Mouse (Mus musculus): Measurements from ENCODE around the gene Itprip. TPM values are rescaled to one million over a fixed set of nuclear protein-coding genes. Genes with fewer than 3 reads are reported as not detected.

The Itprip gene
- polyA plus RNA-seq, 1 experiment from 2014 or later: 18.7 TPM

DNA sequence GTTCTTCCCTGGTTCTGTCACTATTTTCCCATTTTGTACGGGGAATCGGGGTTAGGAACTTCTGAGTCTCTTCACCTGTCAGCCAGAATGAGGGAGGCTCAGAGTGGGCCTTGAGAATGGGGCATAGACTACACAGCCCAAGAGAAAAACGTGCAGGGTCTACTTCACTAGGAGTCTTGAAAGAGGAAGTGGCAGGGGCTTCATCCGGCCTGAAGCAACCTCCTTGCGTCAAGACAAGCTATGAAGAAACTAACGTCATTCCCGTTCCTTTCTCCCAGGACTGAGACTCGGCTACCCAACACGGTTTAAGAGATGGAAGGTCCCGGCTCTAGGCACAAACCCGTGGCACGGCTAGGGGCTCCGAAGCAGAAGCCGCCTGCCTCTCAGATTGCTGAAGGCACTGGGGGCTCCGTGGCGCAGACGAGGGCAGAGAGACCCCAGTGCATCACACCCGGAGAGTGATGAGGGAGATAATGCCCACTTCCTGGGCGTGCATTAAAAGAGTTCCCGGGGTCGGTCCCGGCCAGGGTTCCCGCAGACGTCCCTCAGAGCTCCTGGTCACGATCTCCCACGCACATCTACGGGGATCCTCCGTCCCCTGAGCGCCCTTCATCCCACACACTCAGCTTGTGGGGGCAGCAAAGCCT lies 521 bp downstream of the Itprip start:
- Histone ChIP-seq H3K9me3 (replicated peaks; ENCODE audit: control insufficient read depth, low read length) (no peaks in the 10 kb centered on the region), H3K4me3 (replicated peaks; ENCODE audit: low read length) (peak overlapping the region; percentile 90), H3K36me3 (ENCODE audit: control insufficient read depth, insufficient read depth, low read length) (no peaks in the 10 kb centered on the region), H3K27me3 (ENCODE audit: control insufficient read depth, insufficient read depth, low read length) (no peaks in the 10 kb centered on the region), H3K9ac (ENCODE audit: low read length) (peak overlapping the region; percentile 89), H3K27ac (ENCODE audit: low read length) (peak overlapping the region; percentile 98), H3K4me2 (ENCODE audit: low read depth, low read length) (peak overlapping the region; percentile 79), H3K4me1 (ENCODE audit: control insufficient read depth, insufficient read depth, low read length) (peaks cover 29% of the 10 kb centered on the region)
- WGBS: 0% methylated on average over 29 of the region's 29 CpGs
- peak; percentile 14; the same call in 1 of the 2 replicates for ATAC-seq (ENCODE audit: insufficient read depth, low FRiP score)

DNA sequence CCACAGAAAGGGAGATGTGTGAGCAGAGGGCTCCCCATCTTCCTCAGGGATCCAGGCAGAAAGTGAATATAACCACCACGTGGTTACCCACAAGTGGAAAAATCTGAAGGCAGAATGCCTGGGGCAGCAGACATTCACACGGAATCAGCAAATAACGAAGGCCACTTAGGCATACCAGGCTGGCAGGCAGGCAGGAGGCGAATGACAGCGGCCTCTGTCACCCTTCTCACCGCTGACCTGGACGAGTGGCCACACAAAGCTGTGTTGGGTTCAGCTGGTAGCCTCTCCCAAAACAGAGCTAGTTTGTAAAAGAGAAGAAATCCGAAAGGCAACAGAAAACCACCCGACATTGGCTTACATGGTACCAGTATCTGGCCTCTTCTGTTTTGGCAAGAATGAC lies 1.1 kb downstream of the Itprip start:
- Histone ChIP-seq H3K36me3 (ENCODE audit: control insufficient read depth, insufficient read depth, low read length) (no peaks in the 10 kb centered on the region), H3K4me3 (replicated peaks; ENCODE audit: low read length) (peak overlapping the region; percentile 90), H3K4me1 (ENCODE audit: control insufficient read depth, insufficient read depth, low read length) (peaks cover 29% of the 10 kb centered on the region), H3K27ac (ENCODE audit: low read length) (no peak overlapping the region; the same call in 1 of the 2 replicates), H3K27me3 (ENCODE audit: control insufficient read depth, insufficient read depth, low read length) (no peaks in the 10 kb centered on the region), H3K4me2 (ENCODE audit: low read depth, low read length) (peak overlapping the region; percentile 79), H3K9ac (ENCODE audit: low read length) (peak overlapping the region; percentile 89), H3K9me3 (replicated peaks; ENCODE audit: control insufficient read depth, low read length) (no peaks in the 10 kb centered on the region)
- 18% methylated on average over 9 of the region's 9 CpGs for WGBS
- no peak for ATAC-seq (ENCODE audit: insufficient read depth, low FRiP score)

DNA sequence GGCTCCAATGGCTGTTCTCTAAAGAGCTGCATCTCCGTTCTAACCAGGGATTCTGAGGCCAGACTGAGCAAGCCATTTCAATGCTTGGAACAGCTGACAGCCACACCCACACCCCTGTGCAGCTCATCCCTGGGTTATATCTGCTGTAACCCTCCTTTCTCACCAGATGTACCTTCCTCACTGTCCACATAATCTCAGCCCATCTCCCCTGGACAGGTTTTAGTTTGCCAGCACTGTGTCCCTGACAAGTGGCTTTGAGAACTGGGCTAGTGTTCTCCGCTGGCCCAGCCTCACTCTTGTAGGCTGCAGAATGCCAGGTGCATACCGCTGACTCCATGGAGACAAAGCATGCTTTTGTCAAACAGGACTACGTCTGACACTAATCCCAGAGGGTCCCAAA lies 1.7 kb downstream of the Itprip start:
- Histone ChIP-seq H3K9me3 (replicated peaks; ENCODE audit: control insufficient read depth, low read length) (no peaks in the 10 kb centered on the region), H3K36me3 (ENCODE audit: control insufficient read depth, insufficient read depth, low read length) (no peaks in the 10 kb centered on the region), H3K9ac (ENCODE audit: low read length) (peak overlapping the region; percentile 89), H3K27me3 (ENCODE audit: control insufficient read depth, insufficient read depth, low read length) (no peaks in the 10 kb centered on the region), H3K27ac (ENCODE audit: low read length) (no peak overlapping the region), H3K4me3 (replicated peaks; ENCODE audit: low read length) (peak overlapping the region; percentile 90), H3K4me2 (ENCODE audit: low read depth, low read length) (peak overlapping the region; percentile 79), H3K4me1 (ENCODE audit: control insufficient read depth, insufficient read depth, low read length) (peaks cover 29% of the 10 kb centered on the region)
- ATAC-seq (ENCODE audit: insufficient read depth, low FRiP score): no peak
- WGBS: 36% methylated on average over 4 of the region's 4 CpGs

DNA sequence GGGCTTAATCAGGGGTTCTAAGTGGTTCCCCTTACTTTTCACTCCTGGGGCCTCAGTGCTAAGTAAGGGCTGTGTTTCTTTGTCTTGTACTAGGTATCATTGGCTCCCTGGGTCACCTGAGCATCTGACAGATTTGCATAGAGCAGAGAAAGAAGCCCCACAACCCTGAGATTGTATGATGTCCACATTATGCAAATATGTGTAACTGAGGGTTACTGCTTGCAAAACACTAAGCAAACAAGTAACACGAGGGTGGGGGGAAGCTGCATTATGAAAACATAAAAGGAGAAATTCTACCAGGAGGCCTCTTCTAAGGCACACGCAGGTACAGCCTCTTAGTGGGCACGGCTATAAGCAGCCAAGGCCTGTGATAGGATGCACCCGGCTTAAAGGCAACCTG lies 3.8 kb downstream of the Itprip start:
- no peak overlapping the region for H3K9ac ChIP-seq (ENCODE audit: low read length)
- 77% methylated on average over 4 of the region's 4 CpGs for WGBS

DNA sequence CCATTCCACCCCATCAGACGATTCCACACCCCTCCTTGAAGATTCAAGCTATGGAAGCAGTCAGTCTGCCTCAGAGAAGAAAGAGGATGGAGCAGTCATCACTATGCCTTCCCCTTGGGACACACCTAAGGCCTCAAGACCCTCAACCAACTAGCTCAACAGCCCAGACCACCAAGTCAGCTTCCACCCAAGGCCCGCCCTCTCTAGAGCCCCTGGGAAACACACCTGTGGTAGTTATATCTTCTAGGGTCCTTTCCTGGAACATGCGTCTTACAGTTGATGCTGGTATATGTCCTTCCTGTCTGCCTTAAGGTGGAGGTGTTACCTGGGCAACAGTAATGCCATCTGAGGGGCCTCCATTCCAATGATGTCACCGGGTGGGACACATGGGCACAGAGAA lies 4.9 kb downstream of the Itprip start:
- no peak for ATAC-seq (ENCODE audit: insufficient read depth, low FRiP score)
- Histone ChIP-seq H3K4me2 (ENCODE audit: low read depth, low read length) (no peak overlapping the region), H3K4me1 (ENCODE audit: control insufficient read depth, insufficient read depth, low read length) (peaks cover 32% of the 10 kb centered on the region), H3K9me3 (replicated peaks; ENCODE audit: control insufficient read depth, low read length) (no peaks in the 10 kb centered on the region), H3K27ac (ENCODE audit: low read length) (no peak overlapping the region), H3K9ac (ENCODE audit: low read length) (no peak overlapping the region), H3K4me3 (replicated peaks; ENCODE audit: low read length) (no peak overlapping the region), H3K27me3 (ENCODE audit: control insufficient read depth, insufficient read depth, low read length) (no peaks in the 10 kb centered on the region), H3K36me3 (ENCODE audit: control insufficient read depth, insufficient read depth, low read length) (no peaks in the 10 kb centered on the region)
- 93% methylated on average over 4 of the region's 4 CpGs for WGBS

More for the DNA sequence above, 3.8 kb downstream of the Itprip start:
- Histone ChIP-seq H3K27ac (ENCODE audit: low read length) (no peak overlapping the region), H3K9me3 (replicated peaks; ENCODE audit: control insufficient read depth, low read length) (no peaks in the 10 kb centered on the region), H3K4me1 (ENCODE audit: control insufficient read depth, insufficient read depth, low read length) (peaks cover 29% of the 10 kb centered on the region), H3K27me3 (ENCODE audit: control insufficient read depth, insufficient read depth, low read length) (no peaks in the 10 kb centered on the region), H3K36me3 (ENCODE audit: control insufficient read depth, insufficient read depth, low read length) (no peaks in the 10 kb centered on the region), H3K4me3 (replicated peaks; ENCODE audit: low read length) (no peak overlapping the region), H3K4me2 (ENCODE audit: low read depth, low read length) (no peak overlapping the region)
- no peak for ATAC-seq (ENCODE audit: insufficient read depth, low FRiP score)

DNA sequence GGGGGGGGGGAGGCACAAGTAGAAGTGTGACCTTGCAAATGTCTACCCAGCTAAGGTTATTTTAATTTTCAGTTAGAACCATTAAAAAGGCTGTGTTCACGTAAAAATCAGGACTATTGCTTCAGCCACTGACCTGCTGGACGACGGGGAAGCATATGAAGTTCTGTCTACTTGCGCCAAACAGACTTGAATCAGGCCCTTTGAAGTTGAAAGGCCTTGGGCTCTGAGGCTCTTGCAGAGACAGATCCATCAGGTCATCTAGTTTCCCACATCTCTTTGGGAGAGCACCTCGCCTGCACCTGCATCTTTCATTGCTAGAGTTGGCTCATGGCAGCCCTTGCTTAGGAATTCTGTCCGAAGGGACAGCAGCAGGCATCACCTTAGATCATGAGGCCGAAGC lies 5.8 kb downstream of the Itprip start:
- Histone ChIP-seq H3K4me3 (replicated peaks; ENCODE audit: low read length) (no peak overlapping the region), H3K27me3 (ENCODE audit: control insufficient read depth, insufficient read depth, low read length) (no peaks in the 10 kb centered on the region), H3K27ac (ENCODE audit: low read length) (no peak overlapping the region), H3K36me3 (ENCODE audit: control insufficient read depth, insufficient read depth, low read length) (no peaks in the 10 kb centered on the region), H3K9ac (ENCODE audit: low read length) (no peak overlapping the region), H3K4me1 (ENCODE audit: control insufficient read depth, insufficient read depth, low read length) (peaks cover 39% of the 10 kb centered on the region), H3K4me2 (ENCODE audit: low read depth, low read length) (no peak overlapping the region), H3K9me3 (replicated peaks; ENCODE audit: control insufficient read depth, low read length) (no peaks in the 10 kb centered on the region)
- 95% methylated on average over 7 of the region's 7 CpGs for WGBS
- ATAC-seq (ENCODE audit: insufficient read depth, low FRiP score): no peak

DNA sequence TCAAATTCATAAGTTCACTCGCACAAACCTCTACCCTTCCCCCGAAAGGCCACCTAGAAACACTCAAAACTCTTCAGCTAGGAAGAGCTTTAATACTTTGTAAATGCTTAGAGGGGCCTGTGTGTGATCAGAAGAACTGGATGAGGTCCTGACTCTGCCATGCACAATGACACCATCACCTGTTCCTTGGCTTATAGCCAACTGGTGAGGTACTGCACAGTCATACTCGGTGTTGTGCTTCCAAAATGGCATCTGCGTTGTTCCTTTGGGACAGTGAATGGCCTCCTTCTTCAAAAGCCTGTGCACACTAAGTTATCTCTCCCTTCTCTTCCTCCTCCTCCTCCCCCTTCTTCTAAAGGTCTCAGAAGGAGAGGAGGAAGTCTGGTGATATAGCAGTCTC lies 8.3 kb downstream of the Itprip start:
- Histone ChIP-seq H3K9ac (ENCODE audit: low read length) (no peak overlapping the region), H3K4me2 (ENCODE audit: low read depth, low read length) (no peak overlapping the region), H3K27me3 (ENCODE audit: control insufficient read depth, insufficient read depth, low read length) (no peaks in the 10 kb centered on the region), H3K36me3 (ENCODE audit: control insufficient read depth, insufficient read depth, low read length) (no peaks in the 10 kb centered on the region), H3K4me3 (replicated peaks; ENCODE audit: low read length) (no peak overlapping the region), H3K4me1 (ENCODE audit: control insufficient read depth, insufficient read depth, low read length) (peaks cover 23% of the 10 kb centered on the region), H3K9me3 (replicated peaks; ENCODE audit: control insufficient read depth, low read length) (no peaks in the 10 kb centered on the region), H3K27ac (ENCODE audit: low read length) (no peak overlapping the region)
- ATAC-seq (ENCODE audit: insufficient read depth, low FRiP score): no peak
- 83% methylated on average over 4 of the region's 4 CpGs for WGBS

DNA sequence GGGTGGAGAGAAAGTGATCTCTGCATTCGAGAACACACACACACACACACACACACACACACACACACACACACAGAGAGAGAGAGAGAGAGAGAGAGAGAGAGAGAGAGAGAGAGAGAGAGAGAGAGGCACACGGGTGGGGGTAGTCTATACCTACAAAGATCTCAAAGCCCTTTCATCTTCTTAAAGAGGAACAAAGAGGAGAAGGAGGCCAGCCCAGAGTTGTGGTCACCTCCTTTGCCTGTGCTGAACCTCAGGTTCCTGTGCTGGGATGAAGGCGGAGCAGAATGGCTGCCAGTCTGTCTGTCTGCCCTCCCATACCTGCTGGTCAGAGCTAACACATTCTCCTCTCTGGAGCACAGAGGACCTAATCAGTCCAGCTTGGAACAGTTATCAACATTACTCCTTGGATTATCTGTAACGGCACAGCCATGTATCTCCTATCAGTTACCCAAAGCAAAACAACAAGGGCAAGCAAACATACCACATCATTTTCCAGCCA lies 8.9 kb downstream of the Itprip start:
- 38% methylated on average over 4 of the region's 4 CpGs for WGBS
- ATAC-seq (ENCODE audit: insufficient read depth, low FRiP score): no peak
- H3K27me3 ChIP-seq (ENCODE audit: control insufficient read depth, insufficient read depth, low read length): no peaks in the 10 kb centered on the region
- no peak overlapping the region for H3K4me3 ChIP-seq (replicated peaks; ENCODE audit: low read length)
- H3K9me3 ChIP-seq (replicated peaks; ENCODE audit: control insufficient read depth, low read length): no peaks in the 10 kb centered on the region
- no peaks in the 10 kb centered on the region for H3K36me3 ChIP-seq (ENCODE audit: control insufficient read depth, insufficient read depth, low read length)
- H3K4me2 ChIP-seq (ENCODE audit: low read depth, low read length): no peak overlapping the region
- H3K4me1 ChIP-seq (ENCODE audit: control insufficient read depth, insufficient read depth, low read length): peaks cover 23% of the 10 kb centered on the region
- H3K27ac ChIP-seq (ENCODE audit: low read length): no peak overlapping the region
- peak overlapping the region; percentile 59; the same call in 1 of the 2 replicates for H3K9ac ChIP-seq (ENCODE audit: low read length)

DNA sequence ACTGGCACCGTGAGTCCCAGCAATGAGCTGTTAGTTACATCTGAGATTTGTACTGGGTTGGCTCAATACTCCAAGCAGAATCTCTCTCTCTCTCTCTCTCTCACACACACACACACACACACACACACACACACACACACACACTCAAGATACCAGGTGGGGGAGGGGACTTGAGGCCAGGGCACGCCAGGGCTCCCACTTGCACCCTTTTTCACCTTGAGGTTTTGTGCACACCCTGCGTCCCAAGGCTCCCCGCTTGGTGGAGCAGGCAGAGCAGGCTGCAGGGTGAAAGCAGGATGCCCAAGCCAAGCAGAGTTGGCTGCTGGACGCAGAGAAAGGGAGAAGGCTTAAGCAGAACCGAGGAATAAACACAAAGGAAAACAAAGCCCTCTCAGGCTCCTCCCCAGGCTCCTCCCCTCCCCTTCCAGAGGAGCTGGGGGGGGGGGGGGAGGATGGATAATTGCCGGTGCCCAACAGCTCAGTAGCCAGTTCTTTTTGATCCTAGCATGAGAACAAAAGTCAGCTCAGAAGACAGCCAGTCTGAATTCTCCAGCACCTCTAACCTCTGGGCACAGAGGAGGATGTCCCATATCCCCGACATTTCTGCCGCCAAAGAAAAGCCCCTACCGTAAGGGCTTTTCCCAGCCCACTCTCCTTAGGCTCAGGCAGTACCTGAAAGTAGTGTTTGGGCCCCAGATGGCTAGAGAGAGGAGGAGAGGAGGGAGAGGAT lies 9.5 kb downstream of the Itprip start:
- no peaks in the 10 kb centered on the region for H3K36me3 ChIP-seq (ENCODE audit: control insufficient read depth, insufficient read depth, low read length)
- peaks cover 23% of the 10 kb centered on the region for H3K4me1 ChIP-seq (ENCODE audit: control insufficient read depth, insufficient read depth, low read length)
- ATAC-seq (ENCODE audit: insufficient read depth, low FRiP score): 0 out of 2 replicates have a peak, but pooled peaks have one; percentile 43
- no peaks in the 10 kb centered on the region for H3K27me3 ChIP-seq (ENCODE audit: control insufficient read depth, insufficient read depth, low read length)
- no peaks in the 10 kb centered on the region for H3K9me3 ChIP-seq (replicated peaks; ENCODE audit: control insufficient read depth, low read length)
- H3K9ac ChIP-seq (ENCODE audit: low read length): peak overlapping the region; percentile 59
- H3K4me2 ChIP-seq (ENCODE audit: low read depth, low read length): peak overlapping the region; percentile 49
- H3K27ac ChIP-seq (ENCODE audit: low read length): peak overlapping the region; percentile 49
- peak overlapping the region; percentile 19 for H3K4me3 ChIP-seq (replicated peaks; ENCODE audit: low read length)
- WGBS: 10% methylated on average over 10 of the region's 10 CpGs

All from stomach, embryonic 16.5 days (tissue).